Mouse (Mus musculus) heart, embryonic 11.5 days (tissue): Measurements from ENCODE around the gene Cmtm8. TPM values are rescaled to one million over a fixed set of nuclear protein-coding genes. Genes with fewer than 3 reads are reported as not detected.

ENCODE experiments used
- ATAC-seq: fragments of 200-750 bp; cut with Nextera tagmentation; replicated peaks from 2 replicates; pipeline ENCODE4 v1.8.0; 2017; ENCODE audit warnings: moderate library complexity; ENCODE audit not compliant: insufficient number of reproducible peaks, low FRiP score, low TSS enrichment
- H3K27ac ChIP-seq: fragments of 300-500 bp; sonication (generic); 2 replicates; pipeline ENCODE4 v1.5.1; 2014; ENCODE audit warnings: mild to moderate bottlenecking, low read depth, low read length
- H3K27me3 ChIP-seq: fragments of 300-500 bp; sonication (generic); 2 replicates; pipeline ENCODE4 v1.6.1; 2014; ENCODE audit warnings: mild to moderate bottlenecking, low read length, mixed read lengths; ENCODE audit not compliant: control insufficient read depth, insufficient read depth
- H3K36me3 ChIP-seq: fragments of 300-500 bp; sonication (generic); 2 replicates; pipeline ENCODE4 v1.6.1; 2014; ENCODE audit warnings: mild to moderate bottlenecking, low read length, moderate library complexity, mixed read lengths; ENCODE audit not compliant: control insufficient read depth, insufficient read depth
- H3K4me1 ChIP-seq: fragments of 300-500 bp; sonication (generic); 2 replicates; pipeline ENCODE4 v1.6.1; 2014; ENCODE audit warnings: low read length; ENCODE audit not compliant: control insufficient read depth, insufficient read depth
- H3K4me2 ChIP-seq: fragments of 300-500 bp; sonication (generic); 2 replicates; pipeline ENCODE4 v1.6.1; 2014; ENCODE audit warnings: mild to moderate bottlenecking, moderate library complexity
- H3K4me3 ChIP-seq: fragments of 300-500 bp; sonication (generic); 2 replicates; pipeline ENCODE4 v1.5.1; 2014; ENCODE audit warnings: low read depth, low read length
- H3K9ac ChIP-seq: fragments of 300-500 bp; sonication (generic); 2 replicates; pipeline ENCODE4 v1.6.1; 2014; ENCODE audit warnings: mild to moderate bottlenecking, low read depth, low read length, moderate library complexity
- H3K9me3 ChIP-seq: fragments of 300-500 bp; sonication (generic); replicated peaks from 2 replicates; pipeline ENCODE4 v1.6.1; 2016; ENCODE audit warnings: low read length; ENCODE audit not compliant: control insufficient read depth
- WGBS: fragments of 180-500 bp; shearing (Covaris S2); extraction: QIAGEN DNeasy Blood & Tissue Kit; methylation state at CpG from one replicate; pipeline ENCODE4 v1.1.7; 2014; ENCODE audit not compliant: insufficient replicate concordance; 5-methylcytosine and 5-hydroxymethylcytosine counted together
- polyA plus RNA-seq: library from polyadenylated mRNA; unstranded; fragments of >200 nt; fragmentation: Nextera tagmentation; extraction: Ambion mirVana; gene quantifications from 2 replicates; pipeline ENCODE4 v1.2.1, GENCODE M21; 2014

Gene Cmtm8
- polyA plus RNA-seq, 1 experiment from 2014 or later: 16.2 TPM

- Histone ChIP-seq H3K4me3 (no peak overlapping the region), H3K9ac (no peak overlapping the region), H3K27me3 (no peaks in the 10 kb centered on the region), H3K9me3 (no peaks in the 10 kb centered on the region), H3K27ac (no peak overlapping the region), H3K4me2 (no peak overlapping the region), H3K4me1 (no peaks in the 10 kb centered on the region; the same call in 1 of the 2 replicates), H3K36me3 (no peaks in the 10 kb centered on the region)
- 58% methylated on average over 7 of the region's 7 CpGs for WGBS
- ATAC-seq: no peak
Observed at GRCm38 (mm10) chr9:114830351-114830750, 13.6 kb downstream of the Cmtm8 start.

GRCm38 (mm10) chr9:114829669-114830068, 14.3 kb downstream of the Cmtm8 start:
- H3K4me1 ChIP-seq: no peaks in the 10 kb centered on the region; the same call in 1 of the 2 replicates
- no peak overlapping the region for H3K4me2 ChIP-seq
- H3K9me3 ChIP-seq: no peaks in the 10 kb centered on the region
- H3K27ac ChIP-seq: no peak overlapping the region
- H3K27me3 ChIP-seq: no peaks in the 10 kb centered on the region
- H3K36me3 ChIP-seq: no peaks in the 10 kb centered on the region
- no peak overlapping the region for H3K9ac ChIP-seq
- no peak for ATAC-seq
- no peak overlapping the region for H3K4me3 ChIP-seq
- 86% methylated on average over 8 of the region's 8 CpGs for WGBS

- Histone ChIP-seq H3K36me3 (no peaks in the 10 kb centered on the region), H3K9me3 (no peaks in the 10 kb centered on the region), H3K27ac (no peak overlapping the region), H3K27me3 (no peaks in the 10 kb centered on the region), H3K4me2 (no peak overlapping the region), H3K4me1 (no peaks in the 10 kb centered on the region; the same call in 1 of the 2 replicates), H3K4me3 (no peak overlapping the region), H3K9ac (no peak overlapping the region)
- WGBS: 86% methylated on average over 6 of the region's 6 CpGs
- no peak for ATAC-seq
Observed at GRCm38 (mm10) chr9:114828377-114828776, 15.6 kb downstream of the Cmtm8 start.

- H3K27ac ChIP-seq: no peak overlapping the region
- WGBS: 23% methylated on average over 1 of the region's 1 CpGs
- H3K9me3 ChIP-seq: no peaks in the 10 kb centered on the region
- ATAC-seq: no peak
- no peak overlapping the region for H3K4me3 ChIP-seq
- H3K9ac ChIP-seq: no peak overlapping the region
- H3K4me1 ChIP-seq: no peaks in the 10 kb centered on the region; the same call in 1 of the 2 replicates
- no peaks in the 10 kb centered on the region for H3K27me3 ChIP-seq
- H3K36me3 ChIP-seq: no peaks in the 10 kb centered on the region
- H3K4me2 ChIP-seq: no peak overlapping the region
Observed at GRCm38 (mm10) chr9:114827242-114827852, 16.6 kb downstream of the Cmtm8 start.

GRCm38 (mm10) chr9:114824166-114824565, 19.8 kb downstream of the Cmtm8 start:
- ATAC-seq: no peak
- WGBS: 90% methylated on average over 7 of the region's 7 CpGs
- no peak overlapping the region for H3K4me2 ChIP-seq
- no peaks in the 10 kb centered on the region; the same call in 1 of the 2 replicates for H3K4me1 ChIP-seq
- H3K9me3 ChIP-seq: no peaks in the 10 kb centered on the region
- no peak overlapping the region for H3K27ac ChIP-seq
- no peaks in the 10 kb centered on the region for H3K36me3 ChIP-seq
- no peaks in the 10 kb centered on the region for H3K27me3 ChIP-seq
- no peak overlapping the region for H3K9ac ChIP-seq
- H3K4me3 ChIP-seq: no peak overlapping the region

GRCm38 (mm10) chr9:114821548-114822289, 22.2 kb downstream of the Cmtm8 start:
- no peak for ATAC-seq
- no peaks in the 10 kb centered on the region for H3K36me3 ChIP-seq
- no peak overlapping the region for H3K4me3 ChIP-seq
- no peak overlapping the region for H3K4me2 ChIP-seq
- no peaks in the 10 kb centered on the region for H3K27me3 ChIP-seq
- H3K27ac ChIP-seq: no peak overlapping the region
- no peak overlapping the region for H3K9ac ChIP-seq
- H3K4me1 ChIP-seq: no peaks in the 10 kb centered on the region
- H3K9me3 ChIP-seq: no peaks in the 10 kb centered on the region
- 85% methylated on average over 15 of the region's 15 CpGs for WGBS

DNA sequence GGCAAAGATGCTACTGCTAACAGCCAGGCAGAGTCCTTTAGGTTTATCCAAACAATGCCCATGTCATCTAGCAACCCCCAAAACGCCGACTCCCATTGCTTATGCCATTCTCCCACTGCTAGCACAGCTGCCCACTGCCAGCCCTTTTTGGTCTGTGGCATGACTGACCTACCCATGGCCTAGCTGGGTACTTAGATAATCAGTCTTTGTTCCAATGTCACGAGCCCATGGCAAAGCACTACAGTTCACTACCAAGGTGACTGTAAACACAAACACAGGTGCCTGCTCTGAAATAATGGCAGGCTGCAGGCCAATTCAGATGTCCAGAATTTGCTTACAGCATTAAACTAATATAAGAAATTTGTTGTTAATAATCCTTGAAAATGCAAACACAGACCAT, 25.0 kb downstream of the Cmtm8 start:
- no peaks in the 10 kb centered on the region for H3K27me3 ChIP-seq
- H3K9ac ChIP-seq: no peak overlapping the region
- H3K4me1 ChIP-seq: no peaks in the 10 kb centered on the region
- H3K9me3 ChIP-seq: no peaks in the 10 kb centered on the region
- 78% methylated on average over 3 of the region's 3 CpGs for WGBS
- no peak overlapping the region for H3K4me2 ChIP-seq
- H3K36me3 ChIP-seq: no peaks in the 10 kb centered on the region
- no peak for ATAC-seq
- no peak overlapping the region for H3K27ac ChIP-seq
- H3K4me3 ChIP-seq: no peak overlapping the region

DNA sequence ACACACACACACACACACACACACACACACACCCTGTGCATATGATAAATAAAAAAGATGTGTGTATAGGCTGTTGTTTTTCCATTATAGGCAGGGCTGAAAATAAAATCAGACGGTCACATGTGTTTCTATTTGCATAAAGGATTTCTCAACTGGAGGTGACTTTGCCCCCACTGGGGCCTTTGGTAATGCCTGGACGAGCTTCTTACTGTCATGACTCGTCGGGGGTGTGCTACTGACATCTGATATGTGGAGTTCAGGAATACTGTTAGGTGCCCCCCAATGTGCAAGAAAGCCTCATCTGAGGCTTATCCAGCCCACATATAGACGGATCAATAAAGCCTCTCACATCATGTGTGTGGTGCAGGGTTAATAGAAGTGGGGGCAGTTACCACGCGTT, 26.9 kb downstream of the Cmtm8 start:
- H3K36me3 ChIP-seq: no peaks in the 10 kb centered on the region
- no peaks in the 10 kb centered on the region for H3K4me1 ChIP-seq
- no peak overlapping the region for H3K4me2 ChIP-seq
- no peak overlapping the region for H3K4me3 ChIP-seq
- H3K27me3 ChIP-seq: no peaks in the 10 kb centered on the region
- WGBS: 78% methylated on average over 7 of the region's 7 CpGs
- no peak overlapping the region for H3K9ac ChIP-seq
- H3K9me3 ChIP-seq: no peaks in the 10 kb centered on the region
- no peak for ATAC-seq
- H3K27ac ChIP-seq: no peak overlapping the region

DNA sequence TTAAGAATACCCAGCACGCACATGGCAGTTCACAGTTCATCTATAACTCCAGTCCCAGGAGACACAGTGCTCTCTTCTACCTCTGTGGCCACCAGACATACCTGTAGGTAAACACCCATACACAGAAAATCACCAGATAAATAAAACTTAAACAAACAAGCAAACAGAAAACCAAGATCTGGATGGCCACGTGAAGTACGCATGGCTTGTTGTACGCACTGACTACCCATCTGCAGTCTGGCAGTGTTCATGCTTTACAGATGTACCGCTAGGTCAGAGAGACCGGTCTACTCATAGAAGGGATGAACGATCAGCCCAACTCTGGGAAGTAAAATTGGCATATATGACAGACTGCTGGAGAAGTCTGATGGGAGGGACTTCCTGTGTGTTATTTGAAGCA, 27.8 kb downstream of the Cmtm8 start:
- Histone ChIP-seq H3K27me3 (no peaks in the 10 kb centered on the region), H3K27ac (no peak overlapping the region), H3K4me3 (no peak overlapping the region), H3K36me3 (no peaks in the 10 kb centered on the region), H3K9me3 (no peaks in the 10 kb centered on the region), H3K9ac (no peak overlapping the region), H3K4me1 (no peaks in the 10 kb centered on the region), H3K4me2 (no peak overlapping the region)
- ATAC-seq: no peak
- 95% methylated on average over 7 of the region's 7 CpGs for WGBS
